ENCODE assay signal across 12 mouse cellular contexts in genomic region chr1:166160111-166160510, GRCm38 (mm10). TPM values are rescaled to one million over a fixed set of nuclear protein-coding genes. Genes with fewer than 3 reads are reported as not detected.
DNase-seq lines count a peak whose midpoint lies in the region; ATAC-seq and TF ChIP-seq lines count a peak whose summit lies in the region.
"Had no signal": no experiment of that assay in that cellular context is flagged by ENCODE, and none has a peak within 500 bp of the region (broad histone marks: within the 10 kb centered on the region; RNA-seq: fewer than 3 reads in every experiment).

No protein-coding gene starts in this region.

- no peak overlapping the region for H3K27ac ChIP-seq in midbrain, embryonic 11.5 days (ENCODE audit: low read depth, low read length)
- no peak overlapping the region for H3K27ac ChIP-seq in midbrain, embryonic 10.5 days (replicated peaks)
- no peak overlapping the region for H3K27ac ChIP-seq in forebrain, embryonic 12.5 days
- H3K27ac ChIP-seq in hindbrain, postnatal 0 days: no peak overlapping the region
- no peak overlapping the region for H3K27ac ChIP-seq in stomach, embryonic 15.5 days
- no peak overlapping the region for H3K27ac ChIP-seq in left cerebral cortex, adult 2 months
- H3K27ac ChIP-seq: macrophage had no signal

- TF ChIP-seq CTCF in hindbrain, postnatal 0 days (IDR thresholded peaks at IDR 0.05; ENCODE audit: low read depth): no peak
- no peak for TF ChIP-seq CTCF in left cerebral cortex, adult 2 months (IDR thresholded peaks at IDR 0.05)

- H3K9ac ChIP-seq in midbrain, embryonic 11.5 days (ENCODE audit: low read length): no peak overlapping the region
- H3K9ac ChIP-seq in forebrain, embryonic 12.5 days: peak overlapping the region; percentile 17; the same call in 1 of the 2 replicates
- no peak overlapping the region for H3K9ac ChIP-seq in hindbrain, postnatal 0 days (replicated peaks; ENCODE audit: low read length)
- H3K9ac ChIP-seq in stomach, embryonic 15.5 days: no peak overlapping the region

- peaks cover 9% of the 10 kb centered on the region for H3K27me3 ChIP-seq in midbrain, embryonic 11.5 days (ENCODE audit: control insufficient read depth, insufficient read depth, low read length)
- H3K27me3 ChIP-seq in midbrain, embryonic 10.5 days (ENCODE audit: low read depth, poor library complexity, severe bottlenecking): peaks cover 25% of the 10 kb centered on the region
- H3K27me3 ChIP-seq in forebrain, embryonic 12.5 days: peaks cover 32% of the 10 kb centered on the region
- H3K27me3 ChIP-seq in hindbrain, postnatal 0 days (ENCODE audit: insufficient read depth, low read length): 0 out of 2 replicates have a peak, but pooled peaks cover 5% of the 10 kb centered on the region
- H3K27me3 ChIP-seq in stomach, embryonic 15.5 days (replicated peaks): peaks cover 14% of the 10 kb centered on the region

- peak; percentile 18; the same call in 1 of the 2 replicates for ATAC-seq in midbrain, embryonic 11.5 days (ENCODE audit: low FRiP score)
- no peak for ATAC-seq in forebrain, embryonic 12.5 days (ENCODE audit: low FRiP score)
- no peak for ATAC-seq in hindbrain, postnatal 0 days
- no peak for ATAC-seq in stomach, embryonic 15.5 days (ENCODE audit: insufficient read depth, low FRiP score, low read depth)
- ATAC-seq in cerebellum, adult (ENCODE audit: insufficient number of reproducible peaks, low FRiP score, low TSS enrichment): no peak
- no peak for ATAC-seq in megakaryocyte-erythroid progenitor cell, adult 5-6 weeks (replicated peaks; ENCODE audit: low FRiP score, low TSS enrichment, poor library complexity, severe bottlenecking)

- peak; percentile 85 for DNase-seq in midbrain, embryonic 11.5 days (ENCODE audit: low spot score, missing footprints)
- no peak for DNase-seq in midbrain, embryonic 10.5 days (ENCODE audit: low spot score)
- no peak for DNase-seq in hindbrain, postnatal 0 days (ENCODE audit: low spot score)
- no peak for DNase-seq in left cerebral cortex, adult 2 months (ENCODE audit: extremely low spot score in 1 of 2, low spot score in 2 of 2)

- no peaks in the 10 kb centered on the region for H3K9me3 ChIP-seq in midbrain, embryonic 11.5 days (ENCODE audit: control insufficient read depth, low read length)
- no peaks in the 10 kb centered on the region for H3K9me3 ChIP-seq in midbrain, embryonic 10.5 days (replicated peaks)
- H3K9me3 ChIP-seq in forebrain, embryonic 12.5 days: no peaks in the 10 kb centered on the region
- no peaks in the 10 kb centered on the region for H3K9me3 ChIP-seq in hindbrain, postnatal 0 days (ENCODE audit: low read length)
- H3K9me3 ChIP-seq in stomach, embryonic 15.5 days: no peaks in the 10 kb centered on the region

- no peak overlapping the region for H3K4me3 ChIP-seq in midbrain, embryonic 11.5 days (ENCODE audit: low read depth, low read length)
- H3K4me3 ChIP-seq in midbrain, embryonic 10.5 days: no peak overlapping the region
- no peak overlapping the region for H3K4me3 ChIP-seq in forebrain, embryonic 12.5 days (replicated peaks)
- no peak overlapping the region for H3K4me3 ChIP-seq in hindbrain, postnatal 0 days (ENCODE audit: low read length)
- H3K4me3 ChIP-seq in stomach, embryonic 15.5 days (replicated peaks): no peak overlapping the region
- H3K4me3 ChIP-seq in left cerebral cortex, adult 2 months: no peak overlapping the region

- peak overlapping the region; percentile 29; the same call in 1 of the 2 replicates for H3K4me2 ChIP-seq in midbrain, embryonic 11.5 days
- H3K4me2 ChIP-seq in forebrain, embryonic 12.5 days: peak overlapping the region; percentile 50
- peak overlapping the region; percentile 51 for H3K4me2 ChIP-seq in hindbrain, postnatal 0 days (ENCODE audit: low read depth, low read length)
- peak overlapping the region; percentile 36; the same call in 1 of the 2 replicates for H3K4me2 ChIP-seq in stomach, embryonic 15.5 days

- H3K4me1 ChIP-seq in midbrain, embryonic 11.5 days (ENCODE audit: control insufficient read depth, insufficient read depth, low read length): peaks cover 6% of the 10 kb centered on the region; the same call in 1 of the 2 replicates
- H3K4me1 ChIP-seq in midbrain, embryonic 10.5 days: peaks cover 46% of the 10 kb centered on the region
- H3K4me1 ChIP-seq in forebrain, embryonic 12.5 days: peaks cover 11% of the 10 kb centered on the region
- no peaks in the 10 kb centered on the region for H3K4me1 ChIP-seq in hindbrain, postnatal 0 days (ENCODE audit: insufficient read depth, low read length)
- H3K4me1 ChIP-seq in stomach, embryonic 15.5 days: no peaks in the 10 kb centered on the region

- H3K36me3 ChIP-seq in midbrain, embryonic 11.5 days (ENCODE audit: control insufficient read depth, insufficient read depth, low read length): no peaks in the 10 kb centered on the region
- no peaks in the 10 kb centered on the region for H3K36me3 ChIP-seq in midbrain, embryonic 10.5 days
- no peaks in the 10 kb centered on the region for H3K36me3 ChIP-seq in forebrain, embryonic 12.5 days (replicated peaks)
- H3K36me3 ChIP-seq in hindbrain, postnatal 0 days (ENCODE audit: insufficient read depth, low read length): no peaks in the 10 kb centered on the region
- no peaks in the 10 kb centered on the region for H3K36me3 ChIP-seq in stomach, embryonic 15.5 days

- WGBS in midbrain, embryonic 11.5 days: 49% methylated on average over 5 of the region's 5 CpGs
- 60% methylated on average over 5 of the region's 5 CpGs for WGBS in midbrain, embryonic 10.5 days
- 52% methylated on average over 5 of the region's 5 CpGs for WGBS in forebrain, embryonic 12.5 days
- WGBS in hindbrain, postnatal 0 days: 55% methylated on average over 5 of the region's 5 CpGs
- WGBS in stomach, embryonic 15.5 days: 50% methylated on average over 5 of the region's 5 CpGs

- intact Hi-C loops in left cerebral cortex, adult 2 months (cut with DNase I): loop anchor here (1.0 to 5.0 kb wide), 3 partner anchors 159 to 202 kb away; no protein-coding TSS in a partner anchor

RNA-seq across cellular contexts. Expression of gene Gpa33, which starts 30.1 kb away (rescaled TPM):
- 0.17 and 0.38 TPM in 2 replicates for polyA plus RNA-seq in midbrain, embryonic 11.5 days (2014; fragmentation: Nextera tagmentation; extraction: Ambion mirVana)
- polyA plus RNA-seq in midbrain, embryonic 10.5 days (2016; fragmentation: Nextera tagmentation; extraction: Ambion mirVana): 0.31 and 0.55 TPM in 2 replicates
- not detected in 2 replicates for polyA plus RNA-seq in forebrain, embryonic 12.5 days (2016; fragmentation: Nextera tagmentation; extraction: Ambion mirVana)
- not detected in 2 replicates for total RNA-seq in hindbrain, postnatal 0 days (2014; rRNA removed)
- polyA plus RNA-seq in hindbrain, postnatal 0 days (2015; fragmentation: Nextera tagmentation; extraction: Ambion mirVana): 0.06 and 0.09 TPM in 2 replicates
- polyA plus RNA-seq in stomach, embryonic 15.5 days (2015; fragmentation: Nextera tagmentation; extraction: Ambion mirVana): 13.4 and 15.1 TPM in 2 replicates
- not detected in 2 replicates for total RNA-seq in megakaryocyte-erythroid progenitor cell, adult 5-6 weeks (2014; fragmentation: Nextera tagmentation)
- not detected in 2 replicates for total RNA-seq in megakaryocyte-erythroid progenitor cell, adult 5-6 weeks (2017)
- total RNA-seq in left cerebral cortex, adult 2 months (2021): not detected
- total RNA-seq: heart, postnatal 36 days had no signal
- polyA plus RNA-seq: cortical plate, adult 2 months; macrophage; spleen, adult 2 months had no signal

RNA-seq across cellular contexts. Expression of gene Dusp27, which starts 32.4 kb away (rescaled TPM):
- 2.3 and 2.4 TPM in 2 replicates for polyA plus RNA-seq in midbrain, embryonic 11.5 days (2014; fragmentation: Nextera tagmentation; extraction: Ambion mirVana)
- polyA plus RNA-seq in midbrain, embryonic 10.5 days (2016; fragmentation: Nextera tagmentation; extraction: Ambion mirVana): 2.7 and 3.5 TPM in 2 replicates
- 1.4 and 1.8 TPM in 2 replicates for polyA plus RNA-seq in forebrain, embryonic 12.5 days (2016; fragmentation: Nextera tagmentation; extraction: Ambion mirVana)
- total RNA-seq in hindbrain, postnatal 0 days (2014; rRNA removed): 0.36 and 0.58 TPM in 2 replicates
- 0.64 and 1.0 TPM in 2 replicates for polyA plus RNA-seq in hindbrain, postnatal 0 days (2015; fragmentation: Nextera tagmentation; extraction: Ambion mirVana)
- polyA plus RNA-seq in stomach, embryonic 15.5 days (2015; fragmentation: Nextera tagmentation; extraction: Ambion mirVana): 2.9 and 3.2 TPM in 2 replicates
- total RNA-seq in megakaryocyte-erythroid progenitor cell, adult 5-6 weeks (2014; fragmentation: Nextera tagmentation): not detected in 2 replicates
- not detected in 2 replicates for total RNA-seq in megakaryocyte-erythroid progenitor cell, adult 5-6 weeks (2017)
- under 1 TPM; 0.12 to 0.16 TPM for total RNA-seq in left cerebral cortex, adult 2 months (2021)
